ENCODE assay signal across 8 mouse cellular contexts in genomic region chr17:47594969-47595247, GRCm38 (mm10). TPM values are rescaled to one million over a fixed set of nuclear protein-coding genes. Genes with fewer than 3 reads are reported as not detected.
DNase-seq lines count a peak whose midpoint lies in the region; ATAC-seq and TF ChIP-seq lines count a peak whose summit lies in the region.

No protein-coding gene starts in this region.

- ATAC-seq in hindbrain, postnatal 0 days = no peak

- peaks cover 48% of the 10 kb centered on the region for H3K4me1 ChIP-seq in embryonic facial prominence, embryonic 10.5 days
- H3K4me1 ChIP-seq in hindbrain, postnatal 0 days (ENCODE audit: insufficient read depth, low read length) = no peaks in the 10 kb centered on the region

- peak overlapping the region; percentile 93 for H3K4me2 ChIP-seq in hindbrain, postnatal 0 days (ENCODE audit: low read depth, low read length)
- peak overlapping the region; percentile 81 for H3K4me2 ChIP-seq in myocyte (ENCODE audit: low read depth)

- peaks cover 36% of the 10 kb centered on the region for H3K36me3 ChIP-seq in embryonic facial prominence, embryonic 10.5 days (replicated peaks)
- peaks cover 4% of the 10 kb centered on the region; the same call in 1 of the 2 replicates for H3K36me3 ChIP-seq in hindbrain, postnatal 0 days (ENCODE audit: insufficient read depth, low read length)
- H3K36me3 ChIP-seq in myocyte (ENCODE audit: control insufficient read depth, insufficient read depth) = peaks cover 13% of the 10 kb centered on the region

- H3K79me2 ChIP-seq in myocyte (ENCODE audit: control insufficient read depth, insufficient read depth) = peaks cover 23% of the 10 kb centered on the region

- peak overlapping the region; percentile 61; the same call in 1 of the 2 replicates for H3K27ac ChIP-seq in layer of hippocampus, adult 2 months
- H3K27ac ChIP-seq in embryonic facial prominence, embryonic 10.5 days (replicated peaks) = peak overlapping the region; percentile 91
- H3K27ac ChIP-seq in hindbrain, postnatal 0 days = peak overlapping the region; percentile 72

- under 1% methylated on average over 9 of the region's 9 CpGs for WGBS in embryonic facial prominence, embryonic 10.5 days
- WGBS in hindbrain, postnatal 0 days = 2% methylated on average over 6 of the region's 9 CpGs

- H3K4me3 ChIP-seq in layer of hippocampus, adult 2 months = peak overlapping the region; percentile 87
- peak overlapping the region; percentile 96 for H3K4me3 ChIP-seq in embryonic facial prominence, embryonic 10.5 days
- peak overlapping the region; percentile 63 for H3K4me3 ChIP-seq in hindbrain, postnatal 0 days (ENCODE audit: low read length)
- peak overlapping the region; percentile 100 for H3K4me3 ChIP-seq in myocyte

- no peaks in the 10 kb centered on the region for H3K27me3 ChIP-seq in embryonic facial prominence, embryonic 10.5 days (replicated peaks; ENCODE audit: low read depth, poor library complexity, severe bottlenecking)
- no peaks in the 10 kb centered on the region for H3K27me3 ChIP-seq in hindbrain, postnatal 0 days (ENCODE audit: insufficient read depth, low read length)
- H3K27me3 ChIP-seq in myocyte (ENCODE audit: control insufficient read depth, insufficient read depth, insufficient read length) = no peaks in the 10 kb centered on the region

- H3ac ChIP-seq in myocyte (ENCODE audit: control insufficient read depth, insufficient read length) = peak overlapping the region; percentile 97

- TF ChIP-seq CTCF in layer of hippocampus, adult 2 months (conservative IDR thresholded peaks at IDR 0.05) = no peak
- TF ChIP-seq CTCF in hindbrain, postnatal 0 days (IDR thresholded peaks at IDR 0.05; ENCODE audit: low read depth) = no peak

- peak overlapping the region; percentile 65; the same call in 1 of the 2 replicates for H3K9ac ChIP-seq in hindbrain, postnatal 0 days (replicated peaks; ENCODE audit: low read length)

- H3K9me3 ChIP-seq in embryonic facial prominence, embryonic 10.5 days = no peaks in the 10 kb centered on the region
- no peaks in the 10 kb centered on the region for H3K9me3 ChIP-seq in hindbrain, postnatal 0 days (ENCODE audit: low read length)

- DNase-seq in layer of hippocampus, adult 2 months (ENCODE audit: low spot score in 2 of 2) = no peak
- DNase-seq in layer of hippocampus, adult 11-12 months (ENCODE audit: low spot score) = no peak
- no peak for DNase-seq in embryonic facial prominence, embryonic 10.5 days (ENCODE audit: low spot score)
- DNase-seq in hindbrain, postnatal 0 days (ENCODE audit: low spot score) = peak; percentile 19
- no peak for DNase-seq in ovary, postnatal 14 days (ENCODE audit: low spot score)
- DNase-seq in ovary, postnatal 10 days (ENCODE audit: low spot score) = no peak
- DNase-seq in kidney, adult 8-10 months = no peak

- TF ChIP-seq POLR2A in myocyte (IDR thresholded peaks at IDR 0.05; ENCODE audit: insufficient read length, low read depth) = no peak

TF ChIP-seq in myocyte, 11 proteins besides CTCF, POLR2A, EP300 and RAD21:
- no peak for TF ChIP-seq TCF12 (IDR thresholded peaks at IDR 0.05; ENCODE audit: insufficient read depth, poor library complexity, severe bottlenecking)
- no peak for TF ChIP-seq USF1 (IDR thresholded peaks at IDR 0.05; ENCODE audit: low read depth)
- no peak for TF ChIP-seq MYOG (IDR thresholded peaks at IDR 0.05; ENCODE audit: control insufficient read depth in 1 of 3, insufficient read depth in 1 of 3, insufficient read length in 2 of 3, low read depth in 2 of 3)
- TF ChIP-seq TCF3 (IDR thresholded peaks at IDR 0.05; ENCODE audit: insufficient read length, low read depth) = no peak
- TF ChIP-seq MYOD1 (IDR thresholded peaks at IDR 0.05; ENCODE audit: control insufficient read depth in 1 of 3, insufficient read length in 2 of 3, low read depth in 2 of 3) = no peak
- TF ChIP-seq SRF (IDR thresholded peaks at IDR 0.05; ENCODE audit: control insufficient read depth, insufficient read length, low read depth) = no peak
- no peak for TF ChIP-seq MAX (IDR thresholded peaks at IDR 0.05; ENCODE audit: low read depth)
- no peak for TF ChIP-seq CEBPB (IDR thresholded peaks at IDR 0.05; ENCODE audit: insufficient read depth, poor library complexity, severe bottlenecking)
- no peak for TF ChIP-seq E2F4 (IDR thresholded peaks at IDR 0.05; ENCODE audit: insufficient read depth)
- no peak for TF ChIP-seq REST (IDR thresholded peaks at IDR 0.05; ENCODE audit: insufficient read depth, insufficient read length)
- TF ChIP-seq POLR2AphosphoS2 (IDR thresholded peaks at IDR 0.05; ENCODE audit: insufficient read length, low read depth) = no peak

RNA-seq across cellular contexts. Expression of gene Bysl, which starts 16.4 kb away (rescaled TPM):
- total RNA-seq in layer of hippocampus, adult 2 months (2021) = 10 to 100 TPM; 18.1 to 18.2 TPM
- polyA plus RNA-seq in embryonic facial prominence, embryonic 10.5 days (2016; fragmentation: Nextera tagmentation; extraction: Ambion mirVana) = 43.8 and 44.7 TPM in 2 replicates
- total RNA-seq in hindbrain, postnatal 0 days (2014; rRNA removed) = 20.2 and 25.7 TPM in 2 replicates
- polyA plus RNA-seq in hindbrain, postnatal 0 days (2015; fragmentation: Nextera tagmentation; extraction: Ambion mirVana) = 25.3 and 27.1 TPM in 2 replicates
- polyA plus RNA-seq in myocyte (2012; fragmentation: generic; extraction: Trizol) = 41.0 TPM

RNA-seq across cellular contexts. Expression of gene Med20, which starts 16.5 kb away (rescaled TPM):
- total RNA-seq in layer of hippocampus, adult 2 months (2021) = 10 to 100 TPM; 31.6 to 36.0 TPM
- 46.7 and 48.9 TPM in 2 replicates for polyA plus RNA-seq in embryonic facial prominence, embryonic 10.5 days (2016; fragmentation: Nextera tagmentation; extraction: Ambion mirVana)
- total RNA-seq in hindbrain, postnatal 0 days (2014; rRNA removed) = 27.9 and 40.9 TPM in 2 replicates
- 27.3 and 27.9 TPM in 2 replicates for polyA plus RNA-seq in hindbrain, postnatal 0 days (2015; fragmentation: Nextera tagmentation; extraction: Ambion mirVana)
- 33.4 TPM for polyA plus RNA-seq in myocyte (2012; fragmentation: generic; extraction: Trizol)

RNA-seq across cellular contexts. Expression of gene Gm20517, which starts 16.5 kb away (rescaled TPM):
- 1 to 10 TPM; 4.4 to 5.5 TPM for total RNA-seq in layer of hippocampus, adult 2 months (2021)
- 1.6 and 2.4 TPM in 2 replicates for polyA plus RNA-seq in embryonic facial prominence, embryonic 10.5 days (2016; fragmentation: Nextera tagmentation; extraction: Ambion mirVana)
- total RNA-seq in hindbrain, postnatal 0 days (2014; rRNA removed) = 4.6 and 4.8 TPM in 2 replicates
- polyA plus RNA-seq in hindbrain, postnatal 0 days (2015; fragmentation: Nextera tagmentation; extraction: Ambion mirVana) = 1.2 and 1.6 TPM in 2 replicates
- polyA plus RNA-seq in myocyte (2012; fragmentation: generic; extraction: Trizol) = 1.5 TPM

RNA-seq across cellular contexts. Expression of gene Usp49, which starts 35.6 kb away (rescaled TPM):
- 10 to 100 TPM; 11.5 to 12.3 TPM for total RNA-seq in layer of hippocampus, adult 2 months (2021)
- polyA plus RNA-seq in embryonic facial prominence, embryonic 10.5 days (2016; fragmentation: Nextera tagmentation; extraction: Ambion mirVana) = 4.1 and 5.4 TPM in 2 replicates
- total RNA-seq in hindbrain, postnatal 0 days (2014; rRNA removed) = 20.7 and 25.5 TPM in 2 replicates
- polyA plus RNA-seq in hindbrain, postnatal 0 days (2015; fragmentation: Nextera tagmentation; extraction: Ambion mirVana) = 4.2 and 4.9 TPM in 2 replicates
- polyA plus RNA-seq in myocyte (2012; fragmentation: generic; extraction: Trizol) = 2.5 TPM
